Mouse (Mus musculus) bone marrow, adult 2 months (tissue): Measurements from ENCODE around the gene Fam53a. TPM values are rescaled to one million over a fixed set of nuclear protein-coding genes. Genes with fewer than 3 reads are reported as not detected.

ENCODE experiments used
- H3K27ac ChIP-seq: fragments of 200-500 bp; 2 replicates; pipeline ENCODE4 v1.5.1; 2012; ENCODE audit warnings: low read depth, mild to moderate bottlenecking, control low read depth, inconsistent platforms, low read length; ENCODE audit not compliant: control insufficient read depth, poor library complexity, insufficient read depth
- H3K4me1 ChIP-seq: fragments of 200-500 bp; 2 replicates; pipeline ENCODE4 v1.6.1; 2011; ENCODE audit warnings: low read length; ENCODE audit not compliant: control insufficient read depth, insufficient read depth
- H3K4me3 ChIP-seq: fragments of 200-500 bp; replicated peaks from 2 replicates; pipeline ENCODE3; 2011; ENCODE audit warnings: mild to moderate bottlenecking, low read depth, low read length, control low read depth; ENCODE audit not compliant: control insufficient read depth
- CTCF ChIP-seq: fragments of 200-500 bp; IDR thresholded peaks from 2 replicates; pipeline ENCODE4 v1.5.1; 2011; ENCODE audit warnings: low read length, control low read depth; ENCODE audit not compliant: control insufficient read depth, insufficient read depth
- POLR2A ChIP-seq: fragments of 200-500 bp; IDR thresholded peaks from 2 replicates; pipeline ENCODE4 v1.6.1; 2011; ENCODE audit warnings: low read depth, mild to moderate bottlenecking, control low read depth, low read length, borderline replicate concordance; ENCODE audit not compliant: control insufficient read depth
- whole genome bisulfite sequencing: fragments of 180-500 bp; shearing (Covaris S2); methylation state at CpG from one replicate; pipeline ENCODE4 v1.1.7; 2018; 5-methylcytosine and 5-hydroxymethylcytosine counted together
- polyA plus RNA-seq: library from polyadenylated mRNA; stranded (reverse); fragments of >200 nt; gene quantifications from 2 replicates; pipeline ENCODE4 v1.2.4, GENCODE M21; 2011; ENCODE audit warnings: low replicate concordance; ENCODE audit not compliant: missing spikeins, insufficient read depth, insufficient read length

Fam53a gene
- polyA plus RNA-seq, 1 experiment: 11.1 TPM

DNA sequence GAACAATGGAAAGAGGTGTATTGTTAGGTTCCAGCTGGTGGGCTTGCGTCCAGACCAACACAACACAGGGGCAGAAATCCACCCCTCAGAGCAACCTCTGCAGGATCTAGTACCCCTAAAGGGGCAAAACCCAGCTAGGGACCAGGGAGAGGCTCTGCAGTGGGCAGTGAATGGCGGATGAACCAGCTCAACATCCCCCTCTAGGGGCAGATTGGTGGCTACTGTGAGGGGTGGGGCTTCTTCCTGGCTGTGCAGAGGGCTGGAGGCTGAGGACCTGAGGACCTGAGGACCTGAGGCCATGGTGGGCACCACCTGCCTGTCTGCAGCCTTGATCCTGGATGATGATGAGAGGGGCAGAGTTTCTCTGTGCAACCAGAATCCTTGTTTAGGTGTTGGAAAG lies 35.8 kb downstream of the Fam53a start:
- WGBS: 54% methylated on average over 2 of the region's 2 CpGs
- Histone ChIP-seq H3K4me3 (no peak overlapping the region), H3K27ac (no peak overlapping the region), H3K4me1 (no peaks in the 10 kb centered on the region)
- TF ChIP-seq POLR2A (no peak), CTCF (0 out of 2 replicates have a peak, but pooled peaks have one; percentile 29)

DNA sequence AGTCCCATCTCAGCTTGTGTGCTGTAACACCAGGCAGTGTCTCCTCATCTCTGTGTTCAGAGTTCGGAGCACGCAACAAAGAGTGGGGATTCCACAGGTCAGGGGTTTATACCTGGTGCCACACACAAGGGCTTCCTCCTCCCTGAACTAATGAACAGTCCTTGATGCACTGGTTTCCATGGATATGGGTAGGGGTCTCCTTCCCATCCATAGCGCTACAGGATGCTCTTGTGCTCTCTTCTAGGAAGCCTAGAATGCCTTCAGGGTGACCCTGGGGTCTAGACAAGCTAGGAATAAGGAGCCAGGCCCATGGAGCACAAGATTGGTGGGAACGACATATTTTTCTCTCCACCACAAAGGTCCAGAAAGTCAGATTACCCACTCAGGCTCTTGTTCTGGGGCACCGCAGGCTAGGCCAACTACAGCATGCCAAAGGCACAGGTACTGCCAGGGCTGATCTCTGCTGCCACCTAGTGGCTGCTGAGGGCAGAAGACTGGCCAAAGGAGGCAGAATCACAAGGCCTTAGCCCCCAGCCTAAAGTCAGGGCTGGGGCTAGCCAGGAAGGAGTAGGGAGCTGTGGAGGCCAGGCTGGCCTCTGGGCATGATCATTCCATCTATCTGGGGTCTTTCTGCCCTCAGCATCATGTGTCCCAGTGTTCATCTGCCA lies 40.1 kb downstream of the Fam53a start:
- Histone ChIP-seq H3K27ac (no peak overlapping the region), H3K4me3 (no peak overlapping the region), H3K4me1 (no peaks in the 10 kb centered on the region)
- WGBS: 63% methylated on average over 5 of the region's 5 CpGs
- TF ChIP-seq POLR2A (no peak), CTCF (peak; percentile 97)

DNA sequence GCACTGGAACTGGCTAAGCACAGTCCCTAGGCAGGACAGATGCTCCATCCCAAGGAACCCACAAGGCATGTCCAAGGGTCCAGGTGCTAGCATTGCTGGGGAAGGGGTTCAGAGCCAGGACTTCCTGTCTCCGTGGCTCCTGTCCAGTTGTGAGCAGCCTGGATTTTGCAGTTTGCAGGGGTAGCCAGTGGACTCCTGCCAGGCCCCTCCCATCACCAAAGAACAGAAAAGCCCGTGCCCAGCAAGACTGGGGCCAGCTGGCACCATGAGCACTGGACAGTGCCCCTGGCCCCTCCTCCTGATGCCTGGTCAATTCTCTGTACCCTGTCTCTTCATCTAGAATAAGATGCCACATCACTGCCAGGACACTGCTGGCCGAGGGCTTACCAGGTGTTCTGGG lies 41.4 kb downstream of the Fam53a start:
- Histone ChIP-seq H3K27ac (no peak overlapping the region), H3K4me3 (no peak overlapping the region), H3K4me1 (no peaks in the 10 kb centered on the region)
- WGBS: 71% methylated on average over 3 of the region's 3 CpGs
- TF ChIP-seq POLR2A: no peak
- no peak for TF ChIP-seq CTCF

DNA sequence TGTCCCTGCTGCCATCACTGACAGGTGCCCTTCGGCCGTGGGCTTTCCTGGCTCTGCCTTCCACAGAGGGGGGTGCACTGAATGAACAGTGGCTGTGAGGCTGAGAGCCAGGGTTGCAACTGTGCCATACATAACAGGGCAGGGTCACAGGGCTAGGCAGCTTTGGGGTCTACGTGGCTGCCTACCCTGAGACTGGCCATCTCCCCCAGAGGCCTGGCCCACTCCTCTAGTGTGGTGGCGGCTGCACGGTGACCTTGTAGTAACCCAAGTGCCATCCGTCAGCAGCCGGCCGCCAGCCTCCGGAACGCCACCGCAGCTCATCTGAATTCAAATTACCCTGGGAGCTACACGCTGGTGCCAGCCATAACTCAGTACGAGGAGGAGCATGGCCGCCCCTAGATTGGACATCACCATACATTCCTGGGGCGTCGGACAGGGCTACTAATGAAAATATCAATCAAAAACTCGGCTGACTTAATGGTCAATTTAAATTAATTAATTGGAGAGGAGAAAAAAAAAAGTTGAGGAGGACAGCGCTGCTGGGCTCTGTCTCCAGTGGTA lies 41.9 kb downstream of the Fam53a start:
- TF ChIP-seq POLR2A (no peak), CTCF (no peak)

DNA sequence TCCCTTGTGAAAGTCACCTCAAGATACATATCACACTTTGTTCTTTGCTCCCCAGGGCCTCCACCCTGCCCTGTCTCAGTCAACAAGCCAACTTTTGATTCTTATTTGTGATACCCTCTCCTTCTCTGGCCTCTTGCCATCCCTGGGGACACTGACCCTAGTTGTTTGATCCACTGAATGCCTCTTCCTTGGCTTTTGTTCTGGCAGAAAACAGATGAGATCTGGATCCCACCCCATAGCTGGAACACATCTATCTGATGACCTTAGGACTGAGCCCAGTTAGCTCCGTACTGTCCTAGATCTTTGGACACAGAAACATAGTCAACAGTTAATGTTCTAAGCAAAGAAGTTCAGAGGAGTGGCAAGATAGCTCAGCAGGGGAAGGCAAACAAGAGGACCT lies 49.1 kb downstream of the Fam53a start:
- TF ChIP-seq CTCF: no peak
- no peak for TF ChIP-seq POLR2A
- WGBS: 72% methylated on average over 1 of the region's 1 CpGs
- H3K4me1 ChIP-seq: no peaks in the 10 kb centered on the region
- H3K27ac ChIP-seq: no peak overlapping the region
- no peak overlapping the region for H3K4me3 ChIP-seq

More for the DNA sequence above, 41.9 kb downstream of the Fam53a start:
- Histone ChIP-seq H3K4me1 (no peaks in the 10 kb centered on the region), H3K4me3 (no peak overlapping the region), H3K27ac (no peak overlapping the region)
- WGBS: 84% methylated on average over 18 of the region's 18 CpGs

DNA sequence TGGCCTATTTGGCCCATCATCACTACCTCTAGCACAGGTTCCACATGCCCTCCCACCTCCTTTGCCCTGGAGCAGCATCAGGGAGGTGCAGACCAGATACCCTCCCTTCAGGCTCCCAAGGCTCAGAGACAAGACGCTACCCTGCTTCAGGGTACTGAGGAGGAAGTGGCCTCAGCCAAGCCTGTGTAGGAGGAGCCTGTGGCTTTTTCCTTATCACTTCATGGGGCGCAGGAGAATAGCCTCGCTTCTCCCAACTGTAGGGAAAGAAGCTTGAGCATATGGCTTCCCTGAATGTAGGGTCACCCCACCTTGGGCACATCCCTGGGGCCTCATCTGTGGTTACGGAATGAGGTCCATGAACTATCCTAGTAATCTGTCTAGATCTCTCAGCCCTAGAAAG lies 55.2 kb downstream of the Fam53a start:
- 31% methylated on average over 4 of the region's 4 CpGs for WGBS
- TF ChIP-seq POLR2A: no peak
- TF ChIP-seq CTCF: no peak

DNA sequence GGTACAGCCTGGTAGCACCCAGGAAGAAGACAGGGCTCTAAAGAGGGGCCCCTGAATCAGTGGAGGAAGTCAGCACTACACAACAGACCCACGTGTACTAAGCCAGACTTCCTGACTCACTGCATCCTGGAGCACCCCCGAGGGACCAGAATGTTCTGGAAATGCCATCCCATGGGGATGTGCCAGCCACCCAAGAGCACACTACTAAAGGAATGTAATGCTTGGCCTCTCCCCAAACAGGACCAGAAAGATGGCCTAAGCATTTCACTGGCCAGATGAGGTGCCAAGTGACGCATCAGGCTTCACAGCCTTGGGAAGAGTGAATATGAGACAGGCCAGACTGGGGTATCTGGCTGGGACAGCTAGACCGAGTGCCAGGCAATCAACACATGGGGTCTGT lies 63.5 kb downstream of the Fam53a start:
- TF ChIP-seq POLR2A: no peak
- no peak for TF ChIP-seq CTCF
- no peak overlapping the region for H3K27ac ChIP-seq
- no peak overlapping the region for H3K4me3 ChIP-seq
- WGBS: 45% methylated on average over 4 of the region's 4 CpGs
- no peaks in the 10 kb centered on the region for H3K4me1 ChIP-seq

More for the DNA sequence above, 55.2 kb downstream of the Fam53a start:
- H3K4me1 ChIP-seq: no peaks in the 10 kb centered on the region
- no peak overlapping the region for H3K4me3 ChIP-seq
- no peak overlapping the region for H3K27ac ChIP-seq

DNA sequence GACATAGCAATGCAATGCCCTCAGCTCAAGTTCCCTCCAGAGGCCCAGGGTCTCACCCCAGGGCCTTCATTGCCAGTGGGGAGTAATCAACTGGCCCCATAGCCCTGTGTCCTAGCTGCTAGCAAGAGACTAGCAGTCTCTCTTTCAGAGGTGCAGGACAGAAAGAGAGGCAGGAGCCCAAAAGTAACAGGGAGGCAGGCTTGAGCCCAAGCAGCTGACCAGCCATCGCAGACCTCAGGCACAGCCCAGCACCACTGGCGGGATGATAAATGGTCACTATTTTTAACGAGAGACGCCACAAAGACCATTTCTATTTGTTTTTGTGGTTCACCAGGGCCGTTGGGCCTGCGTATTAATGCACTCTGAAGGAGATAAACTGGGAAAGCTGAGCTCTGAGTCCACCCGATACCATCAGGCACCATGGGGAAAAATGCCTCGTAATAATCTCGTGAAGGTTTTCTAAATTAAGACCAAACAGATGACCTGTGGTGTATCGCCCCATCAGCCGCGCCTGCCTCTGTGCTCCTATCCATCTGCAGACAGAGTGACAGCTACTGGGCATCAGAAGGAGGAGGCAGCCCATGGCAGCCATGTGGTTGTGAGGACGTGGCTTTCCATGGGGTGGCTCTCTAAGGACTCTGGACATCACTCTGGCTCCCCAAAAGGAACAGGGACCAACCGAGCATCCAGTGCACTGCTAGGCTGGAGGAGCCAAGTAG lies 73.0 kb downstream of the Fam53a start:
- 69% methylated on average over 14 of the region's 14 CpGs for WGBS
- Histone ChIP-seq H3K4me3 (no peak overlapping the region), H3K4me1 (no peaks in the 10 kb centered on the region), H3K27ac (no peak overlapping the region)
- TF ChIP-seq POLR2A: no peak
- TF ChIP-seq CTCF: no peak

Other genes with a start within 250 kb of the Fam53a start
- gene Nkx1-1, start 195.7 kb downstream of the Fam53a start, polyA plus RNA-seq: not detected in 2 replicates
- gene Gm9903, start 290 bp upstream of the Fam53a start, polyA plus RNA-seq: not detected in 2 replicates
- 194 and 275 TPM in 2 replicates for gene Slbp, start 22.9 kb upstream of the Fam53a start, polyA plus RNA-seq
- gene Tacc3, start 28.5 kb upstream of the Fam53a start, polyA plus RNA-seq: 237 and 249 TPM in 2 replicates
- 8.4 and 9.7 TPM in 2 replicates for gene Tmem129, start 28.8 kb upstream of the Fam53a start, polyA plus RNA-seq
- 1.6 TPM in 2 replicates for gene Fgfr3, start 92.0 kb upstream of the Fam53a start, polyA plus RNA-seq
- 10.9 and 11.9 TPM in 2 replicates for gene Letm1, start 153.2 kb upstream of the Fam53a start, polyA plus RNA-seq
- gene Nsd2, start 191.1 kb upstream of the Fam53a start, polyA plus RNA-seq: 28.9 and 43.4 TPM in 2 replicates